Mouse (Mus musculus): ENCODE results near the gene Gm9513. TPM values are rescaled to one million over a fixed set of nuclear protein-coding genes. Genes with fewer than 3 reads are reported as not detected.

Gm9513 gene
- polyA plus RNA-seq, 2 experiments, result not detected

DNA sequence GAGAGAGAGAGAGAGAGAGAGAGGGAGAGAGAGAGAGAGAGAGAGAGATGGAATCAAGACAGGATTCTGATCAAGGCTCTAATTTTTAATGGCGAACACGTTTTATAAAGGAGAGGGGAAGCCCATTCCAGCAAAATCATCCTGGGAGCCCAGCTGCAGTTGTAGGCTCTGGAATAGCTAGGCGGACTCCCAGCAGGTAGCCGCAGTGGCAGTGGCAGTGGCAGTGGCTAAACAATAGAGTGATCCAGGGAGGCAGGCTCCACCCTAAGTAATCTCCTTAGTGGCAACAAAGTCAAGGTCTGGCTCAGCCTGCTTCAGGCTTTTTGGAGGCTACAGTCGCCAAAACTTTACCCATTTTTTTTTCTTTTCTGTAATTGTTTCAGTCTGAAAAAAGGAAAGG lies 28.8 kb downstream of the Gm9513 start:
- no peak overlapping the region for H3K9ac ChIP-seq (ENCODE audit: low read depth, low read length, severe bottlenecking)
- H3K27me3 ChIP-seq (ENCODE audit: control insufficient read depth, insufficient read depth, low read length), result no peaks in the 10 kb centered on the region
- H3K4me1 ChIP-seq (ENCODE audit: control insufficient read depth, insufficient read depth, low read length), result no peaks in the 10 kb centered on the region
- no peak overlapping the region for H3K4me2 ChIP-seq (replicated peaks; ENCODE audit: low read depth, low read length, severe bottlenecking)
- no peak overlapping the region for H3K27ac ChIP-seq (replicated peaks; ENCODE audit: low read depth, low read length)
- WGBS, result 78% methylated on average over 5 of the region's 5 CpGs
- DNase-seq (ENCODE audit: low spot score) (no peak), ATAC-seq (ENCODE audit: low FRiP score, low read depth) (no peak)
- H3K9me3 ChIP-seq (ENCODE audit: control insufficient read depth, low read length), result no peaks in the 10 kb centered on the region
- no peak overlapping the region for H3K4me3 ChIP-seq (replicated peaks; ENCODE audit: low read length)
- TF ChIP-seq POLR2A (IDR thresholded peaks at IDR 0.05; ENCODE audit: borderline replicate concordance, extremely low read depth, insufficient read depth, insufficient read length), result no peak
- H3K36me3 ChIP-seq (ENCODE audit: control insufficient read depth, insufficient read depth, low read length), result no peaks in the 10 kb centered on the region

Other genes starting within 250 kb of the Gm9513 start
- not detected in 2 replicates for gene Gm7257, start 43.8 kb upstream of the Gm9513 start, polyA plus RNA-seq (2012; rRNA removed)
- gene Gm7257, start 43.8 kb upstream of the Gm9513 start, polyA plus RNA-seq (2014; fragmentation: Nextera tagmentation; extraction: Ambion mirVana), result not detected in 2 replicates
- gene Gm5615, start 66.3 kb downstream of the Gm9513 start, polyA plus RNA-seq (2012; rRNA removed), result not detected in 2 replicates
- not detected in 2 replicates for gene Gm5615, start 66.3 kb downstream of the Gm9513 start, polyA plus RNA-seq (2014; fragmentation: Nextera tagmentation; extraction: Ambion mirVana)
- not detected in 2 replicates for gene Gm17689, start 107.0 kb downstream of the Gm9513 start, polyA plus RNA-seq (2012; rRNA removed)
- not detected in 2 replicates for gene Gm17689, start 107.0 kb downstream of the Gm9513 start, polyA plus RNA-seq (2014; fragmentation: Nextera tagmentation; extraction: Ambion mirVana)
- not detected in 2 replicates for gene A630095E13Rik, start 167.7 kb downstream of the Gm9513 start, polyA plus RNA-seq (2012; rRNA removed)
- gene A630095E13Rik, start 167.7 kb downstream of the Gm9513 start, polyA plus RNA-seq (2014; fragmentation: Nextera tagmentation; extraction: Ambion mirVana), result not detected in 2 replicates
- not detected in 2 replicates for gene Acrv1, start 217.6 kb downstream of the Gm9513 start, polyA plus RNA-seq (2012; rRNA removed)
- gene Acrv1, start 217.6 kb downstream of the Gm9513 start, polyA plus RNA-seq (2014; fragmentation: Nextera tagmentation; extraction: Ambion mirVana), result not detected in 2 replicates